Mouse (Mus musculus) urinary bladder, postnatal 36 days (tissue): ENCODE measurements around the gene 6430548M08Rik.

Source experiments
- DNase-seq, 2 experiments: peaks; one replicate each; pipeline ENCODE4 v3.0.0; 2022; ENCODE audit warnings: low spot score in 2 of 2, mixed read lengths in 1 of 2

Gene 6430548M08Rik

DNA sequence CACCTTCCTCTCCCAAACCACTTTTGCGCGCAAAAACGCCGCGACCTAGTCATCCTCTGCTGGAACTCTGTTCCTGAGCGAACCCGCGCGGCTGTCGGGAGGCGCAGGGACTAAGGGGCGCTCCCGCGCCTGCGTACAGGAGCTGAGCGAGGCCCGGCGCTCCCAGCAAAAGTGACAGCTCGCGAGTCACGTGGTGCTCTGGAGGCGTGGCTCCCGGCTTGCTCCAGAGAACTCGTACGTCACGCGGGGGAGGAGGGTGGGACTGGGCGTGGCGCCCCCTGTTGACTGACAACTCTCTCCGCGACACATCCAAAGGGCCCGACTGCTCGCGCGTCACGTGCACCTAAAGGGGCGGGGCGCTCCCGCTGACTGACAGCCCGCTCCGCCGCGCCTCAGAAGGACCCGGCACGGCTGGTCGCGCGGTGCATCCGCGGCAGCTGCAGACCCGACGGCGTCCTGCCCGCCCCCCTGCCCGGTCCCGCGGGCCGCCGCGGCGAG is at the start of gene 6430548M08Rik:
Gene 6430548M08Rik, plus strand, starts transcription at position 395 of the 498 bp plus-strand sequence.
- peak; percentile 100 for DNase-seq

DNA sequence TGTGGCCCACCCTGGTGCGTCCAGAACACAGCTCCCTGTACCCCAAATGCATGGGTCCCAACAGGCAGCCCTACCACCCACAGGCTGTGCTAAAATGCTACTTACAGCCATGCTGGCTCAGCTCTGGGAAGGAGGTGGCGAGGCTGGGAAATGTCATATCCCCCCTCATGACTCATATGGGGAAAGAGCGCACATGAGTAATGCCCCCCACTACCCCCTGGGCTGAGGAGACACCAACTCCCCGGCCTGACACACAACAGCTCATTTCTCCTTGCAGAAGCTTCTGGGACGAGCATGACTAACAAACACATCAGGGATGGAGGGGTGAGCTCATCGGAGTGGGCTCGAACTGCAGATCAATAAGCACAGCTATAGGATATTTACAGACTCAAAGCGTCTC is 48.3 kb upstream of the 6430548M08Rik start:
- DNase-seq: no peak

DNA sequence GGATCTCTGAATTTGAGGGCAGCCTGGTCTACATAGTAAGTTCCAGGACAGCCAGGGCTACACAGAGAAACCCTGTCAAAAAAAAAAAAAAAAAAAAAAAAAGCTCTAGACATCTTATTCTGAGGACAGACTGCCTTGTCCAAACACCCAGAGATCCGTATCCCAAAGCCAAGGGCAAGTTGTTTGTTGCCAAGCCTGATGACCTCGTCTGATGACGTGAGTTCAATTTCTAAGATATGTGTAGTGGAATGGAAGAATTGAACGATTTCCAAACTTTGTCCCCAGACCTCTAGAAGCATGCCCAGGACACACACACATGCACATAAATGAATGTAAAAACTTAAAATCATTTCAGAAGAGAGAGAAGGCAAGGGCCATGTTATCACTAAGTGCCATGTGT is 47.7 kb upstream of the 6430548M08Rik start:
- DNase-seq: no peak

DNA sequence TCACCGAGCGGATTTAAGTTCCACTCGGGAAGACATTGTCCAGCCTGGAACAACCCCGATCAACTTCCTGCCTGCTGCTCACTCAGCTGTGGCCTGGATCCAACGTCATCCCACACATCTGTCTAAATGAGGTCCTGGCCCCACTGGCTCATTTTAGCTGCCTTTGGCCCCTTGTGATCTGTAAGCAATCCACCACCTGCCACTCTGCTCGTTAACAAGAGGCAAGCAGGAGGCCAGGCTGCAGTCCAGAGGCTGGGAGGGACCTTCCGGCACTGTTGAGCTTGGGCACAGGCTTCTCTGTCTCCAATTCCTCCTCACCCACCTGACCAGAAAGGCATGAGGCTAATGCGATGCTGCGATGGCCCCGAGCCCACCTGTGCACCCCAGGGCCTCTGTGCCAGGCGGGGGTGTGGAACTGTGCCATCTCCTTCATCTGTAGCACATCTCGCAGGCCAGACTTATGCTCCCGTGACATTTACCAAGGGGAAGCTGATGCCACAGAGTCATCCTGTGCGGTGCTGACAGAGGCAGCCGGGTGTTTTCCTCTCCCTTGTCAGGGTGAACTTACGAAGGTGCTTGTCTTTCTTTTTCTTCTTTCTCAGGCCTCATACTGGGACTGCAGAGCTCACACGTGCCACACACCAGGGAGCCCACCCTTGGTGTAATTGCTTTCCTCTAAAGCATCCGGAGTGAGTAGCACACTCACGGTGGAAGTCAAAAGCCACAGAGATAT is 45.9 kb upstream of the 6430548M08Rik start:
- DNase-seq: peak in 1 of 2 experiments; percentile 33

DNA sequence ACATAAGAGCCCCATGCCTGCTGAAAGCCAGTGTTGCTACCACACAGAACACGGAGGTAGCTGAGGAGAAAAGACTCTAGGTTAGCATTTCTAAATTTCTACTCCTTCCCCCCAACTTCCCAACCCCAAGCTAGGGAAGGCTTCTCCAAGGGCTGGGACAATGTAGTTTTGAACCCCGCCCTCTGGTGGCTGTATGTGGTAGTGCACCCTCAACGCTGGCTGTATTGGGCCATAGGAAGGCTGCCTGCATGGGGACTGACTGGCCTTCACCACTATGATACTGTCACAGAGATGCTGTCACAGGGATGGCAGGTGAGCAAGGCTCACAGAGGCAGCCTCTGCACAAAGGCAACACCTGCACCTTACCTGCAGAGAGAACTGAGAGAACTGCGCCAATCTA is 42.3 kb upstream of the 6430548M08Rik start:
- DNase-seq: peak; percentile 82 to 86

DNA sequence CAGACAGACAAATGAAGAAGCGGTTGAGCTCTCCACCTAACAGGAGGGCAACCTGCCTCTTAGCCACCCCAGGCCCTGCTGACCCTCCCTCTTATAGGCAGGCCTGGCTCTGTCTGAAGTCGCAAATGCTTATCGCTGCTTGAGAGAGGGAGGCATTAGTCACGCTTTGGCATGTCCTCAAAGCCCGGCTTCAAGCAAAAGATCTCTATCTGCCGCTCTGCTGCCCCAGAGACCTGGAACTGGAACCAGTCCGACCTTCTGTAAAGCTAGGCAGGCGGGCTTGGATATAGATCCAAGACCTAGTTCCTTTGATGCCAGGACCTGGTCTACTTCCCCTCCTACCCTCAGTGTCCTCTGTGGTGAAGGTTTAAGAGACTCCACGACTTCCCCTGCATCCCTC is 41.7 kb upstream of the 6430548M08Rik start:
- peak; percentile 69 to 76 for DNase-seq

DNA sequence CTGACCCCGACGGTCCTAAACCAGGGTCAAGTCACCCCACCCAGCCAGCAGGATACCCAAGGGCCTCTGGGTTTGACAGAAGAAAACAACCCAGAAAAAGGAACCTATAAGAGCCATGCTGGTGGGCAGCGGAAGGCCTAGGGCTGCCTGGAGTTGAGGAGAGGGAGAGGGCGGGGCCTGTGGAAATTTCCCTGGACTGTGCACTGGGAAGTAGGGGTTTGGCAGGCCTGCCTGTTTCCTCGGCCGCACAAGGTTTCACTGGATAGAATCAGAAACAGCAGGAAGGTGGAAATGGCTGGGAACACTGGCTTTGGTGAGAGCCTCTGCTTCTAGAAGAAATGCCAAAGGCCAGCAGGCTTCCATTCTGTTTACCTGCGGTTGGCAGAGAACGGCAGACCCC is 41.1 kb upstream of the 6430548M08Rik start:
- DNase-seq: peak in 1 of 2 experiments; percentile 43

DNA sequence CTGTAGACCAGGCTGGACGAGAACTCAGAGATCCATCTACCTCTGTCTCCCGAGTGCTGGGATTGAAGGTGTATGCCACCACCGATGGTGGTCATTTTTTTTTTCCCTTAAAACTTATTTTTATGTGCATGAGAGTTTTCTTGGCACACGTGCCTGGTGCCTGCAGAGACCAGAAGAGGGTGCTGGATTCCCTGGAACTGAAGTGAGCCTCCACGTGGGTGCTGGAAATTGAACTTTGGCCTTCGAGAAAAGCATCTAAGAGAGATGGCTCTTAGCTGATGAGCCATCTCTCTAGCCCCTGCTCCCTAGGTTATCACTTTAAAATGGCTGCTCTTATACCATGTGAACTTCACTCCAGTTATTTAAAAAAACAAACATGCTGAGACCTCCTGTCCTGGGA is 39.4 kb upstream of the 6430548M08Rik start:
- DNase-seq: no peak

DNA sequence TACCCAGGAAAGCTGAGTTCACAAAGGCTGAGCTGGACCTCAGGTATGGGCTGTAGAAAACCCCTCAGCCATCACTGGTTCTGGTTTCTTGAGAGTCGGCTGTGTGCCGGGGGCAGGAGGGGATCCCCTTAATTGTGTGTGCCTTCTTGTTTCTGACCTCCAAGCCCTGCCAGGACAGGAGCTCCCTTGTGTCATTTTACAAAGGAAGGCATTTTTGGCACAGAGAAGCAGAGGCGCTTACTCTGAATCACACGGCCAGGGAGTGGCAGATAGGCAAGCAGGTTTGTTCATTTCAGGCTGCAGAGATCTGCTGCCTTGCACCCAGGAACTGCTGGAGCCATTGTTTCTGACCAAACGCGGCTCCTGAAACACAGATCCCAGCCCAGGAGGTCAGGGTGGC is 38.6 kb upstream of the 6430548M08Rik start:
- no peak for DNase-seq

DNA sequence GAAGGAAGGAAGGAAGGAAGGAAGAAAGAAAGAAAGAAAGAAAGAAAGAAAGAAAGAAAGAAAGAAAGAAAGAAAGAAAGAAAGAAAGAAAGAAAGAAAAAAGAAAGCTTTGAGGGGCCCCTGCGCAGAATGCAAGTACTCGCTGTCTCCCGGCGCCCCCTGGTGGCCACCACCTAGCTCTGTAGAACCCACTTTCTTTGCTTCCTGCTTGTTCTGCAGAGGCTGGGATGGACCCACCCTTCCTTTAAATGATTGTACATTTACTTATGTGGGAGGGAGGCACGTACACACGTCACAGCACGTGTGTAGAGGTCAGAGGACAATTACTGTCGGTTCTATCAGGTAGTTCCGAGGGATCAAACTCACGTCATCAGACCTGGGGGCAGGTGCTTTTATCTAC is 35.9 kb upstream of the 6430548M08Rik start:
- peak; percentile 62 to 75 for DNase-seq

DNA sequence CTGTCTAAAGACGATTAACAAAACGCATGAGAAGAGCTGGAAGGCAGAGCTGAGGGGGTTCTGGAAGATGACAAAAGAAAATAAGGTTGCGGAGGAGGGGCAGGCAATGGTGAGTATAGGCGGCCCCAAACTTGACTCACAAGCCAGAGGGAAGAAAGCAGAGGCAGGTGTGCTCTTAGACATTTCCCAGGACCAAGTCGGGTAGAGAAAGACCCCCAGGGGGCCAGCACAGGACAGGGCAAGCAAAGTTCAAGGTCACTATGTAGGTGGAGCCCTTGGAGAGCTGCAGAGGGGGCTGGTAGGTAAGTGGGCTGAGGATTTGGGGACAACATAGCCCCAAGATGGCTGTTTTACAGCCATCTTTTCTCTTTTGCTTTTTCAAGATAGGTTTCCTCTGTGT is 34.6 kb upstream of the 6430548M08Rik start:
- DNase-seq: no peak

DNA sequence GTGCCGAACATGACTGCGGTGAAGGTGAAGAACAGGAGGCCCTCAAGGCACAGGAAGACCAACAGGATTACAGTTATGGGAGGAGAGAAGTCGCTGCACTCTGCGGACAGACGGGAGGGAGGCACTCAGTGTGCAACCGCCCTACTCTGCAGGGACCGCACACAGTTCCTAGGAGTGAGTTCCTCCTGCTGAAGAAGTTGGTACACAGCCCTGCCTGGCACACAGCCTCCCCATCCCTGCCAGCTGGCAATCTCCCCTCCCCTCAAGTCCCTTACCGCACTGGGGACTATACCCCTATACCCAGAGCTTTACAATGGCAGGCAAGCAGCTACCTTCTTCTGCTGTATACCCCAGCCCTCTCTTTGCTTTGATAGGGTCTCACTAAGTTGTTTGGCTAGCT is 30.7 kb upstream of the 6430548M08Rik start:
- peak in 1 of 2 experiments; percentile 59 for DNase-seq

DNA sequence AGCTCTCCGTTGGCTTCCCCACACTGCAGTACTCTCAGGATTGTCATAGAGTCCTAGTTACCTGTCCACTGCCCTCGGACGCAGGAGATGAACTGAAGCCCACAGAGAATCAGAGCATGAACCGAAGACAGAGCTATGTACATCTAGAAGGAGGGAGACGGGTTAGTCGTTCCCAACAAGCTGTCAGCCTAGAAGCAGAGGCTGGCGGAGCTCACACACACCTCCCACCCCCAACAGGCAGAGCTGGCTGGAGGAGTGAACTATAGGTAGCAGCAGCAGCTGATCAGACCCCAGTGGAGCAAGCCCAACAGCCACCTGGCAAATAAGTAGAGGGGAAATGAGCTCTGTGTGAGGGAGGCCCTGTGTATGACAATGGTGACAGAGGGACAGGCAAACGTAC is 29.2 kb upstream of the 6430548M08Rik start:
- DNase-seq: no peak

DNA sequence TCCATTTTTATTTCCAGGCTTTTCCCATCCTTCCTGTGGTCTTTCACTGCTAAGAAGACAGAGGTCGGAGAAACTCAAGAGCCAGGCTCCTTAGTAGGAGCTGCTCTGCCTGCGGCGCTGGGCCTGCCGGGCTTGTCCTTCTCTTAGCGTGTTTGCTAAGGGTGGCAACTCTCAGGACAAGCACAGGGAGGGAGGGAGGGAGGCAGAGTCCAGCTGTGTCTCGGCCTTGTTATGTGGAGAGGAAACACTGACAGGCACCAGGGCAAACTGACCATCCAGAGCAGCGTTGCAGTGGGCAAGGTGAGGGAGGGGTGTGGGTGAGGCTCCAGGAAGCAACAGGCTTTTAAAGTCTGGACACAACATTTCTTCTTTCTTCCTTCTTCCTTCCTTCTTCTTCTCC is 24.4 kb upstream of the 6430548M08Rik start:
- DNase-seq: no peak

DNA sequence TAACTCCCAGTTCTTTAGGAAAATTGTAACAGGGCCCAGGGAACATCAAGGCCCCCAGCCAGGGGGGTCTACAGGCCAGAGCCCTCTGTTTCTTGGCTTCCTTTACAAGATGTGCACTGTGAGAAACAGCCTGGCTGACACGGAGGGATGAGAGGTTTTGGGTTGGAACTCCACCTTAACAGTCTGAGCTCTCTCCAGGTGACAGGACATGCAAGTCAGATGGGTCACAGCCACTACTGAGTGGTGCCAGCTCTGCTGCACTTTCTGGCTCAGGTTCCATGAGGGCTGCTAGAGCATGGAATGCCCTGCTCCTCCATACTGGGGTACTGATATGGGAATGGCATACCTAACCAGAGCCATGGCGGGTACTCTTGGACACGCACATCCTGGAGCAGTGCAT is 22.9 kb upstream of the 6430548M08Rik start:
- DNase-seq: no peak

DNA sequence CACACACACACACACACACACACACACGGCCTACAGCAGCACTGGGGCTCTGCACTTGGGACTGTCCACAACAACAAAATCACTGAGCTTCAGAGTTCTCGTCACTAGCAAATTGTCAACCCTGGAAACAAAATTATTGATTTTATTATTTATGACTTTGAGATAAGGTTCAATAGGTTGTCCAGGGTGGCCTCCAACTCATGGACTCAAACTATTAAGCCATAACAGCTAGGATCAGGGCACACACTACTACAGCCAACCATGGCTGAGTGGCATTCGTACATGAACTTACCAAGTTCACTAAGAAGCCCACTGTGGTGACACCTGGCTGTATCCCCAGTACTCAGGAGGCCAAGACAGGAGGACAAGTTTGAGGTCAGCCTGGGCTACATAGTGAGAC is 20.8 kb upstream of the 6430548M08Rik start:
- no peak for DNase-seq

DNA sequence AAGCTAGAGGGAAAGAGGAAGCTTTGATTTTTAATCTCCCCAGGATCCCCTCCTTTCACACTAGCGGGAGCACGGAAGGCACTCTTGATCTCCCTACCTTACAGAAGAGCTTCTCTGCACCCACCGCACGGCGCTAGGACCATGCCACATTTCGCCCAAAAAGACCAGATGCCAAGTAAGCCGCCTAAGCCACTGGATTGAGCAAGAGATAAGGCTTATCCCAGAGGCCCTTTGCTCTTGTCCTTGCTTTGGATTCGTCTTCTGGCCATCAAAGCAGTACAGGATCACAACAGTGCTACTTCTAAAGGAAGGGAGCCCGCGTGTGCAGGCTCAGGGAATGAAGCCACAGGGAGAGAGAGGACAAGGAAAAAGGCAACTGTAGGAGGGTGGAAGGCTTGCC is 19.2 kb upstream of the 6430548M08Rik start:
- no peak for DNase-seq

DNA sequence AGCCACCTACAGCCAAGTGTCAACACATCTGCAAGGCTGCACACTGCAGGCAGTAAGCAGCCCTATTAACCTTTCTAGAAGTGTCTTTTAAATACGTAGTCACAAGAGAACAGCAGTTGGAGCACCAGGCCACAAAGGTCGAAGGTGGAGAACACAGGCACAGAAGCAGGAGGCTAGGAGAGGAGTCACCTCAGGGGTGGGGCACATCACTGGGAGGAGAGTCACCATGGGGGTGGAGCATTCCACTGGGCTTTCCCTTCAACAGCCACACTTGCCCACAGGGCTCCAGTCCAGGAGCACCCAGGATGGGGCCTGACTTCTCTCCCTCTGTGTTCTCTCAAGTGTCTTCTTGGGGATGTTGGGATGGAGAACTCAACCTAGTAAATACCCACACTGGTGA is 17.5 kb upstream of the 6430548M08Rik start:
- no peak for DNase-seq

DNA sequence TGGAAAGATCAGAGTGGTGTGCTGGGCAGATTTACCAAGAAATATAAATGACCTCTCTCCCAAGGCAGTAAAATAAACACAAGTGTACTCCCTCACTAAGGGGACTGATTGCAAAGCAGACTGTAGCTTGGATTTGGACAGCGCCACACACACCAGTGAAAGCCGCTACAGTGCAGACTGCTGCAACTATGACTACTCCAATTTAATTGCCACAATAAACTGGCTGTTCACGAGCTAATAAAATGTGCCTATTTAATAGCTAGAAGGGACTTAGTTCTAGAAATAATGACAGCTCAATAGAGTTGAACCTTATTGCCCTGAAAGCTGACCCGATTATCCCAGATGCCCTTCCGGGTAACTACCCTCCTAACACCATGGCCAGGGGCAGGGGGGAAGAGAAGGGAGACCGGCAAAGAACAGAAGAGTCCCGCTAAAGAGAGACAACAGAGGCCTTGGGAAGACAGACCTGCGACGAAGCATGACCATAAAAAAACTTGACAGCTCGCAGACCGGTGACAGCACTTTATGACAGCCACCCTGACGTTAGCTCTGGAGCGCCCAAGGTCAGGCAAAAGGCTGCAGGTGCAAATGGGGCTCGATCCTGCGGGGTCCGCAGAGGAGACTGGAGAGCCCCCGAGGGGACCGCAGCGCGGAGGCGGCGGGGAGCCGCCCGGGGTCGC is 13.4 kb upstream of the 6430548M08Rik start:
- no peak for DNase-seq

DNA sequence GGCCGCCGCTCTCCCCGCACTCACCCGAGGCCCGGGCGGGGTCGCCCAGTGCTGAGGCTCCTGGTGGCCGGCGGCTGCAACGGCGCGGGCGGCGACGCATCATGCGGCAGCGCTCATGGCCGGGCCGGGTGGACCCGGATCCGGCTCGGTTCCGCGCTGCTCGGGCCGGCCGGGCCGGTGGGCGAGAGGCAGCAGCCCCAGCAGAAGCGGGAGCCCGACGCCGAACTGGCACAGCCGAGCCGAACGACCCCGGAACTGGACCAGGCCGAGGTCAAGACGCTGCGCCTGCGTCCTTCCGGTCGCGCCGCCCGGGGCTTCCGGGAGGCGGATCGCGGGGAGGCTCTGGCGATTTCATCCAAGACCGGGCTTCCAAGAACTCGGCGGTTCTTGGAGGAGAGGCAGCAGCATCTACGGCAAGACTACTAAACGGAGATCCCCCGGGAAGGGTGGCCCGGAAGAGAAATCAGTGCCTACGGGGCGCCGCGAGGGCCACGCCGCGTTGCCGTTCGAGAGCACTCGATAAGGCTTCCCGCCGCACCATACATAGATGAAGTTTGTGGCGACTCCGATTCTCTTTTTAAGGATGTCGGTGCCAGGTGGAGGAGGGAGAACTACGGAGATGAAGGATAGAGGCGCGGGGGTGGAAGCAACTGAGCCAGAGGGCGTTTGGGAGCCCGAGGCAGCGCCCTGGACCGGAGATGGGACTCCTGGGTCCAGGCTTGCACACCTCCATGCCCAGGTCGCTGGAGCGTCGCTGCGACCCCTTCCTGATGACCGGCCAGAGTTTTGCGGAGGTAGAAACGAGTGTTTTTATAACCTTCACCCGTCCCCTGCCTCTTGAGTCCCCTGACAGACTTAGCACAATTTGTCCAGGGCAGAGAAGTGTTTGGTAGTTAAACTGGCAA is 12.6 kb upstream of the 6430548M08Rik start, which contains the start of gene Zdhhc7:
Gene Zdhhc7, minus strand, starts transcription at position 415 of the 905 bp plus-strand sequence.
- peak; percentile 82 for DNase-seq

DNA sequence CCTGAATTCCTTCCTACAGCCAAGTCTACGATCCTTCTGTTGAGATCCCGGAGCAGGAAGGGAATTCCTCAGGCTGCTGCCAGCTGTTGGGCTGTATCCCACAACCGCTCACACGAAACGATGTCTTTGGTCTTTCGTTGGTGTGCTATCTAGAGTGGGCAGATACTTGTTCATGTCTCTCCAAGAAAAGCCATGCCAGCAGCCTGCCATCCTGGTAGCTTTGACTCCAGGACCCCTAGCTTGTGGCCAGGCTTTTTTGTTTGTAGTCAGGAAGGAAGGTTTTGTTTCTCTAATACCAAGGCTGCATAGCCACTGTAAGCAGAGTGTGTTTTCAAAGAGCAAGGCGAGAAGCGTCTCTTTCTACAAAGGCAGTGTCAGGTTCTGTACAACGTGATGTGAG is 10.0 kb upstream of the 6430548M08Rik start:
- no peak for DNase-seq

DNA sequence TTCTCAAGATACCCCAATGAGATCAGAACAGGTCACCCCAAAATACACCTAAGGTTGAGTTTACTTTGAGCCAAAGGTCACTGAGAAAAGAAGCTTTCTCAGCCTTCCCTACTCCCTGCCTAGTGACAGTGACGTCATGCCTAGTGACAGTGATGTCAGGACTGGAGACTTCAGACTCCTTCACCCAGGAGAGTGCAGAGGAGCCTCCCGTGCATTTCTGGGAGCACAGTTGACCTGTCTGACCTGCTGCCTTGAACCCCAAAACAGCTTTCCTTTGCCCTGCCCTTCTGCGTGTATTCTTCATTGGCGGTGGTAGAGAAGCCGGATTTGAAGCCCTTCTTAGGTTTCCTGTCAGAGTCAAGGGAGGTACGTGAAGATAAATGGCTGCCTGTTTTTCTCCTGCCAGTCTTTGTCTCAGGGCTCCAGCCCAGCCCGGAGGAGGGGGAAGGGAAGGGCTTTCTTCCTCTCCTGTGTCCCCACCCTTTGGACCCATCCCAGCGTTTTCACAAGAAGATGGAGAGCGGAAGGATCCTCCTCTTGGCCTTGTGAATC is 9.2 kb upstream of the 6430548M08Rik start:
- DNase-seq: peak; percentile 65 to 83
